Mouse (Mus musculus) hindbrain, embryonic 13.5 days (tissue): Measurements from ENCODE around the gene Gm49380. TPM values are rescaled to one million over a fixed set of nuclear protein-coding genes. Genes with fewer than 3 reads are reported as not detected.

Experiments
- ATAC-seq: fragments of 200-750 bp; cut with Nextera tagmentation; 2 replicates; pipeline ENCODE4 v1.8.0; 2017; ENCODE audit warnings: moderate TSS enrichment; ENCODE audit not compliant: low FRiP score
- H3K27ac ChIP-seq: fragments of 300-500 bp; sonication (generic); 2 replicates; pipeline ENCODE4 v1.5.1; 2015; ENCODE audit warnings: inconsistent platforms, mild to moderate bottlenecking, moderate library complexity
- H3K27me3 ChIP-seq: fragments of 300-500 bp; sonication (generic); 2 replicates; pipeline ENCODE4 v1.6.1; 2015; ENCODE audit warnings: mild to moderate bottlenecking, inconsistent platforms
- H3K36me3 ChIP-seq: fragments of 300-500 bp; sonication (generic); 2 replicates; pipeline ENCODE4 v1.6.1; 2015; ENCODE audit warnings: mild to moderate bottlenecking, inconsistent platforms
- H3K4me1 ChIP-seq: fragments of 300-500 bp; sonication (generic); replicated peaks from 2 replicates; pipeline ENCODE4 v1.6.1; 2015; ENCODE audit warnings: inconsistent platforms
- H3K4me2 ChIP-seq: fragments of 300-500 bp; sonication (generic); 2 replicates; pipeline ENCODE4 v1.6.1; 2015; ENCODE audit warnings: inconsistent platforms, mild to moderate bottlenecking, moderate library complexity
- H3K4me3 ChIP-seq: fragments of 300-500 bp; sonication (generic); 2 replicates; pipeline ENCODE4 v1.5.1; 2015; ENCODE audit warnings: mild to moderate bottlenecking, inconsistent platforms
- H3K9ac ChIP-seq: fragments of 300-500 bp; sonication (generic); 2 replicates; pipeline ENCODE4 v1.6.1; 2015; ENCODE audit warnings: mild to moderate bottlenecking, inconsistent platforms
- H3K9me3 ChIP-seq: fragments of 300-500 bp; sonication (generic); 2 replicates; pipeline ENCODE4 v1.6.1; 2016; ENCODE audit warnings: inconsistent platforms
- WGBS: fragments of 180-500 bp; shearing (Covaris S2); methylation state at CpG from one replicate; pipeline ENCODE4 v1.1.7; 2015; 5-methylcytosine and 5-hydroxymethylcytosine counted together
- polyA plus RNA-seq: library from polyadenylated mRNA; unstranded; fragments of >200 nt; fragmentation: Nextera tagmentation; extraction: Ambion mirVana; gene quantifications from 2 replicates; pipeline ENCODE4 v1.2.1, GENCODE M21; 2015

Gm49380 gene
- polyA plus RNA-seq, 1 experiment from 2014 or later: 0.49 TPM

DNA sequence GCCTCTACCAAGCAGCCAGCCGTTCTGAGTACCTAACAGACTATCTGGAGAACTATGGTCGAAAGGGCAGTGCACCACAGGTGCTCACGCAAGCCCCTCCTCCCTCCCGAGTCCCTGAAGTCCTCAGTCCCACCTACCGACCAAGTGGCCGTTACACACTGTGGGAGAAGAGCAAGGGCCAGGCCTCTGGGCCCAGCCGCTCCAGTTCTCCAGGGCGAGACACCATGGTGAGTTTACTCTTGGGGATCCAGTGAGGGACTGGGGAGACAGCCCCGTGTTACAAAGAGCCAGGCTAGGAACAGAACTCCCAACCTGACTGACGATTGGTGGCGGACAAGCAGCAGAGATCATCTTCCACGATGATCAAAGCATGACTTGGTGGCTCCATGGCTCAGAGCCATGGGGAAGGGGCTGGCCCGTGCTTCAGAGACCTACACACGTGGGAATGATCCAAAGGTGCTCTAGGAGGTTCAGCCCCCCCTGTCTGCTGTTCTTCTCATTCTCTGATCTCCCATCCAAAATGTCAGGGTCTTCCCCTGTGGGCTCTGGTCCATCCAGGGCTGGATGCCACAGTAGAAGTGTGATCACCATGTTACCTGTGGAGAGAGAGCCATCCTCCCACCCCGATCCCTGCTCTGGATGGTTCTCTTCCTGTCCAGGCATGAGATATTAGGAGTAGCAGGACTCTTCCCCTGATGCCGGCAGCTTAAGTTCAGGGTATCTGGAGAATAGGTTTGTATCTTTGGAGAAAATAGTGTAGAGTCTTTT, 37.1 kb downstream of the Gm49380 start:
- H3K4me1 ChIP-seq: peaks cover 58% of the 10 kb centered on the region
- no peaks in the 10 kb centered on the region for H3K27me3 ChIP-seq
- 64% methylated on average over 16 of the region's 16 CpGs for WGBS
- H3K36me3 ChIP-seq: no peaks in the 10 kb centered on the region
- H3K27ac ChIP-seq: no peak overlapping the region
- H3K9me3 ChIP-seq: no peaks in the 10 kb centered on the region
- ATAC-seq: no peak
- no peak overlapping the region for H3K9ac ChIP-seq
- no peak overlapping the region for H3K4me2 ChIP-seq
- no peak overlapping the region for H3K4me3 ChIP-seq

GRCm38 (mm10) chr9:44075276-44075995, 37.9 kb downstream of the Gm49380 start:
- Histone ChIP-seq H3K4me1 (peaks cover 65% of the 10 kb centered on the region), H3K27me3 (no peaks in the 10 kb centered on the region), H3K27ac (no peak overlapping the region), H3K9ac (no peak overlapping the region), H3K36me3 (no peaks in the 10 kb centered on the region), H3K9me3 (no peaks in the 10 kb centered on the region), H3K4me3 (no peak overlapping the region), H3K4me2 (no peak overlapping the region)
- WGBS: 71% methylated on average over 24 of the region's 24 CpGs
- ATAC-seq: no peak

DNA sequence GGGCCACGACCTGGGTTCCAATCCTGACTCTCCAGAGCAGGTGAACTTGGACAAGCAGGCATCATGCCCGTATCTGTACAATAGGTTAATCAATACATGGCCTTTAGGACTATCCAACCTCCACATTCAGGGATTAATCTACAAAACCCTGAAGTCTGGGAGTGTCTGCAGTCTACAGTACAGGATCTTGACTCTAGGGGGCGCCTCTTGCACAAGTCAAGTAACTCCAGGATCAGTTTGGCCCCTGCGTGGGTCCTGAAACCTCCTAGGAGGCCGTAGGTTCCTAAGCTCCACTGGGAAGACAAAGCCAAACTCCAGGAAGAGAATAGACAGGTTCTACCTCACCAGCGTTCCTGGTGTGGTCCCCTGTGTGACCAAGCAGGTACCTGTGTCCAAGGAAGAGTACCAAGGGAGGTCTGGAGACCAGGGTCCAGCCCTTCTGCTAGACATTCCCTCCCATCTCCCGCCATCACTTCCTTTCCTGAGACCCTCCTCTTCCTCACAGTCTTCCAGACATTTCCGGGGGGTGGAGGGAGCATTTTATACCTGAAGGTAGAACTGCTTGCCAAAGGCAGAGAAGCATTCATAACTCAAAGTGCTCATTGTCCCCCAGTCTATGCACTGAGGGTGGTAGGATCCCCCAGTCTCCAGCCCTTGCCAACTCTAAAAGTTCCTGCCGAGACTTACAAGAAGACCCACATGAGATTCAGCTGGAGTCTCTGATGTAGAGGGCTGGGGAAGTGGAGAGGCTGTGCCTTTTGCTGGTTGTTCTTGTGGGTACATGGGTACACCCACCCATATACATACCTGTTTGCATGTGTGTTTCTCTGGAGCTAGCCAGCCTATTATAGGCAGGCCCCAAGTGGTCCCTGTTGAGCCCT, 38.7 kb downstream of the Gm49380 start:
- ATAC-seq: no peak
- Histone ChIP-seq H3K9ac (no peak overlapping the region), H3K27me3 (no peaks in the 10 kb centered on the region), H3K4me3 (no peak overlapping the region), H3K36me3 (no peaks in the 10 kb centered on the region), H3K27ac (no peak overlapping the region), H3K9me3 (no peaks in the 10 kb centered on the region), H3K4me2 (no peak overlapping the region), H3K4me1 (peaks cover 69% of the 10 kb centered on the region)
- WGBS: 62% methylated on average over 9 of the region's 9 CpGs

DNA sequence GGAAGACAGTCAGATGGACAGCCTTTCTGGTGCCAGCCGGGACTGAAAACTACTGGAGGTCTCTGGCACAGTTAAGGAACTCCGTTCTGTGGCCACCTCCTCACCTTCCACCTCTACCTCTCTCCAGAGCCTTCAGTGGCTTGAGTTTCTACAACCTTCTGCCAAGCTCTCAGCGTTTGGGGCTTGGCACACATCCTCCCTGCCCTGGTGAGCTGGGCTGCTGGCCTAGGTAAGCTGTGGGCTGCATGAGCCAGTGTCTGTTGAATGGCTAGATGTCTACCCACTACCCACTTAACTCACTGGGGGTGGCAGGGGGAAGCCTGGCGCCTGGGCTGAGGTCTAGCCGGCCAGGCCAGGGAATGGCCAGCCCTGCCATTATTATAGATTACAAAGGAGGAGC, 40.2 kb downstream of the Gm49380 start:
- H3K27me3 ChIP-seq: no peaks in the 10 kb centered on the region
- no peak overlapping the region for H3K4me3 ChIP-seq
- H3K27ac ChIP-seq: peak overlapping the region; percentile 63
- peaks cover 59% of the 10 kb centered on the region for H3K4me1 ChIP-seq
- no peak for ATAC-seq
- H3K4me2 ChIP-seq: peak overlapping the region; percentile 35
- no peaks in the 10 kb centered on the region for H3K36me3 ChIP-seq
- H3K9ac ChIP-seq: peak overlapping the region; percentile 3; the same call in 1 of the 2 replicates
- WGBS: 38% methylated on average over 5 of the region's 5 CpGs
- no peaks in the 10 kb centered on the region for H3K9me3 ChIP-seq

GRCm38 (mm10) chr9:44072599-44072915, 40.7 kb downstream of the Gm49380 start:
- Histone ChIP-seq H3K27ac (peak overlapping the region; percentile 81), H3K9ac (no peak overlapping the region), H3K4me2 (peak overlapping the region; percentile 35), H3K4me3 (no peak overlapping the region), H3K36me3 (no peaks in the 10 kb centered on the region), H3K4me1 (peaks cover 58% of the 10 kb centered on the region), H3K9me3 (no peaks in the 10 kb centered on the region), H3K27me3 (no peaks in the 10 kb centered on the region)
- peak; percentile 57; the same call in 1 of the 2 replicates for ATAC-seq
- WGBS: 7% methylated on average over 4 of the region's 4 CpGs

GRCm38 (mm10) chr9:44071914-44072598, 41.2 kb downstream of the Gm49380 start:
- Histone ChIP-seq H3K4me1 (peaks cover 59% of the 10 kb centered on the region), H3K9ac (no peak overlapping the region), H3K27me3 (no peaks in the 10 kb centered on the region), H3K36me3 (no peaks in the 10 kb centered on the region), H3K27ac (peak overlapping the region; percentile 81), H3K4me2 (peak overlapping the region; percentile 35), H3K4me3 (no peak overlapping the region), H3K9me3 (no peaks in the 10 kb centered on the region)
- ATAC-seq: peak; percentile 66
- WGBS: 14% methylated on average over 11 of the region's 11 CpGs

- Histone ChIP-seq H3K27ac (peak overlapping the region; percentile 32; the same call in 1 of the 2 replicates), H3K4me2 (no peak overlapping the region), H3K36me3 (no peaks in the 10 kb centered on the region), H3K4me1 (peaks cover 50% of the 10 kb centered on the region), H3K27me3 (no peaks in the 10 kb centered on the region), H3K9ac (0 out of 2 replicates have a peak overlapping the region, but pooled peaks have one; percentile 35), H3K9me3 (no peaks in the 10 kb centered on the region), H3K4me3 (no peak overlapping the region)
- no peak for ATAC-seq
- WGBS: 43% methylated on average over 8 of the region's 8 CpGs
Measured at GRCm38 (mm10) chr9:44070844-44071231, 42.5 kb downstream of the Gm49380 start.

GRCm38 (mm10) chr9:44070113-44070843, 43.0 kb downstream of the Gm49380 start:
- no peak for ATAC-seq
- Histone ChIP-seq H3K4me1 (peaks cover 45% of the 10 kb centered on the region), H3K27ac (no peak overlapping the region), H3K4me2 (no peak overlapping the region), H3K27me3 (no peaks in the 10 kb centered on the region), H3K9me3 (no peaks in the 10 kb centered on the region), H3K4me3 (no peak overlapping the region), H3K9ac (no peak overlapping the region), H3K36me3 (no peaks in the 10 kb centered on the region)
- WGBS: 74% methylated on average over 14 of the region's 14 CpGs

- peaks cover 43% of the 10 kb centered on the region for H3K4me1 ChIP-seq
- ATAC-seq: no peak
- H3K9me3 ChIP-seq: no peaks in the 10 kb centered on the region
- H3K36me3 ChIP-seq: no peaks in the 10 kb centered on the region
- H3K27me3 ChIP-seq: no peaks in the 10 kb centered on the region
- H3K4me3 ChIP-seq: no peak overlapping the region
- 47% methylated on average over 7 of the region's 7 CpGs for WGBS
- H3K27ac ChIP-seq: no peak overlapping the region
- H3K9ac ChIP-seq: no peak overlapping the region
- no peak overlapping the region for H3K4me2 ChIP-seq
Measured at GRCm38 (mm10) chr9:44069252-44069651, 44.0 kb downstream of the Gm49380 start.

GRCm38 (mm10) chr9:44067960-44068330, 45.4 kb downstream of the Gm49380 start:
- no peaks in the 10 kb centered on the region for H3K9me3 ChIP-seq
- no peak overlapping the region for H3K27ac ChIP-seq
- H3K4me2 ChIP-seq: peak overlapping the region; percentile 84; the same call in 1 of the 2 replicates
- 0 out of 2 replicates have a peak, but pooled peaks cover 1% of the 10 kb centered on the region for H3K27me3 ChIP-seq
- ATAC-seq: no peak
- no peaks in the 10 kb centered on the region for H3K36me3 ChIP-seq
- peaks cover 36% of the 10 kb centered on the region for H3K4me1 ChIP-seq
- no peak overlapping the region for H3K9ac ChIP-seq
- 83% methylated on average over 6 of the region's 6 CpGs for WGBS
- no peak overlapping the region for H3K4me3 ChIP-seq

- peak overlapping the region; percentile 84 for H3K4me2 ChIP-seq
- no peaks in the 10 kb centered on the region for H3K9me3 ChIP-seq
- no peak overlapping the region for H3K27ac ChIP-seq
- H3K4me1 ChIP-seq: peaks cover 30% of the 10 kb centered on the region
- 7% methylated on average over 14 of the region's 15 CpGs for WGBS
- H3K9ac ChIP-seq: peak overlapping the region; percentile 74
- no peaks in the 10 kb centered on the region for H3K36me3 ChIP-seq
- H3K27me3 ChIP-seq: 0 out of 2 replicates have a peak, but pooled peaks cover 6% of the 10 kb centered on the region
- peak overlapping the region; percentile 47 for H3K4me3 ChIP-seq
- no peak; the same call in none of the 2 replicates for ATAC-seq
Measured at GRCm38 (mm10) chr9:44067241-44067959, 45.9 kb downstream of the Gm49380 start.
